Mouse (Mus musculus): ENCODE data around the gene Sec11a.

DNA sequence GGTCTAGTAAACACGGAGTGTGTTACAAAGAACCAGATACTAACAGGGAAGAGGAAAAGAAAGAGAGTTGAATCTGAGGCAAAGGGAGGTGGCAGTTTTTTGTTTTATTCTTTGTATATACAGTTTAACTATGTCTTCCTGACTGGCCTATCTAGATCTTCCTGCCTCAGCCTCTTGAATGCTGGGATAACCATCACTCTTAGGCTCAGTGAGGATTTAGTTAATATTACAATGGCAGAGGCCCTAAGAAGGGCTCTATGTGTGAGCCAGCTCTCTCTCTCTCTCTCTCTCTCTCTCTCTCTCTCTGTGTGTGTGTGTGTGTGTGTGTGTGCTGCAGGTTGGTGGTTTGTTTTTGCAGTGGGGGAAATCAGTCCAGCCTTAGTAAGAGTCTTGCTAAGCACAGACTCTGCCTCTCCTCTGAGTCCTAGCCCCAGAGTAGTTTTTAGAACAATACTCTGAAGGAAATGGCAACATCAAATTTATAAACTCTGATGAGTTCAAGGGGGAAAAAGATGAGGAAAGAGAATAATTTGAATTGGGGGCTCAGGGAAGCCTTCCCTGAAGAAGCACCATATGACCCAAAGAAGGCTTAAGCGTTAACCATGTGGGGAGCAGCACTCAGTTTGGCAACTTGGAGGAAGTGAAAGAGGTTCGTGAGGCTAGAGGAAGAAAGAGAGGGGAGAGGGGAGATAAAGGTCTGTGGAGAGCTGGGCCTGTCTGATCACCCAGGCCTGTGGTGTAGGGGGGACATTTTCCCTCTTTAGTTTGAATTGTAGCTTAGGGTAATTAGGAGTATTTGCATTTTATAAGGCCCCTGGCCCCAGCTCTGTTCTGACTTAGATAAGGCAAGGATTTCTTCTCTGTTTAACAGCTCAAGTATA, 47.9 kb upstream of the Sec11a start:
- TF ChIP-seq CTCF (IDR thresholded peaks at IDR 0.05; ENCODE audit: extremely low read depth, insufficient read depth, low read length) (no peak), POLR2A (IDR thresholded peaks at IDR 0.05; ENCODE audit: extremely low read depth, insufficient read depth, low read length) (no peak)
